Mouse (Mus musculus): ENCODE results near the gene Btg3. TPM values are rescaled to one million over a fixed set of nuclear protein-coding genes. Genes with fewer than 3 reads are reported as not detected.

The Btg3 gene
- polyA plus RNA-seq, 1 experiment from 2014 or later, result 47.0 TPM

GRCm38 (mm10) chr16:78294606-78295275, 82.3 kb downstream of the Btg3 start:
- Histone ChIP-seq H3K4me3 (no peak overlapping the region), H3K4me1 (no peaks in the 10 kb centered on the region), H3K36me3 (no peaks in the 10 kb centered on the region), H3K27me3 (no peaks in the 10 kb centered on the region), H3K27ac (replicated peaks) (no peak overlapping the region), H3K4me2 (replicated peaks) (no peak overlapping the region), H3K9me3 (no peaks in the 10 kb centered on the region), H3K9ac (replicated peaks) (no peak overlapping the region)
- WGBS, result 51% methylated on average over 5 of the region's 5 CpGs
- ATAC-seq (ENCODE audit: low FRiP score, low read depth), result no peak

- WGBS, result 93% methylated on average over 1 of the region's 1 CpGs
- no peaks in the 10 kb centered on the region for H3K27me3 ChIP-seq
These were observed 82.9 kb downstream of the Btg3 start for GRCm38 (mm10) chr16:78294051-78294450.

GRCm38 (mm10) chr16:78283231-78283630, 93.8 kb downstream of the Btg3 start:
- H3K36me3 ChIP-seq, result no peaks in the 10 kb centered on the region
- no peak overlapping the region for H3K4me3 ChIP-seq
- H3K27ac ChIP-seq (replicated peaks), result no peak overlapping the region
- no peak overlapping the region for H3K4me2 ChIP-seq (replicated peaks)
- H3K9ac ChIP-seq (replicated peaks), result no peak overlapping the region
- H3K4me1 ChIP-seq, result no peaks in the 10 kb centered on the region
- 86% methylated on average over 5 of the region's 5 CpGs for WGBS
- no peaks in the 10 kb centered on the region for H3K27me3 ChIP-seq
- H3K9me3 ChIP-seq, result no peaks in the 10 kb centered on the region
- no peak for ATAC-seq (ENCODE audit: low FRiP score, low read depth)

More at GRCm38 (mm10) chr16:78294051-78294450, 82.9 kb downstream of the Btg3 start:
- Histone ChIP-seq H3K9ac (replicated peaks) (no peak overlapping the region), H3K36me3 (no peaks in the 10 kb centered on the region), H3K27ac (replicated peaks) (no peak overlapping the region), H3K4me1 (no peaks in the 10 kb centered on the region), H3K9me3 (no peaks in the 10 kb centered on the region), H3K4me2 (replicated peaks) (no peak overlapping the region), H3K4me3 (no peak overlapping the region)
- no peak for ATAC-seq (ENCODE audit: low FRiP score, low read depth)

Other genes with a start within 250 kb of the Btg3 start
- 116 and 122 TPM in 2 replicates for gene Cxadr, start 75.7 kb downstream of the Btg3 start, polyA plus RNA-seq (2016; fragmentation: Nextera tagmentation; extraction: Ambion mirVana)
- gene D16Ertd472e, start 199.5 kb upstream of the Btg3 start, polyA plus RNA-seq (2016; fragmentation: Nextera tagmentation; extraction: Ambion mirVana), result 17.4 and 19.1 TPM in 2 replicates

Data from midbrain, embryonic 12.5 days (tissue).